ENCODE assay signal across 15 mouse cellular contexts in the genomic region with DNA sequence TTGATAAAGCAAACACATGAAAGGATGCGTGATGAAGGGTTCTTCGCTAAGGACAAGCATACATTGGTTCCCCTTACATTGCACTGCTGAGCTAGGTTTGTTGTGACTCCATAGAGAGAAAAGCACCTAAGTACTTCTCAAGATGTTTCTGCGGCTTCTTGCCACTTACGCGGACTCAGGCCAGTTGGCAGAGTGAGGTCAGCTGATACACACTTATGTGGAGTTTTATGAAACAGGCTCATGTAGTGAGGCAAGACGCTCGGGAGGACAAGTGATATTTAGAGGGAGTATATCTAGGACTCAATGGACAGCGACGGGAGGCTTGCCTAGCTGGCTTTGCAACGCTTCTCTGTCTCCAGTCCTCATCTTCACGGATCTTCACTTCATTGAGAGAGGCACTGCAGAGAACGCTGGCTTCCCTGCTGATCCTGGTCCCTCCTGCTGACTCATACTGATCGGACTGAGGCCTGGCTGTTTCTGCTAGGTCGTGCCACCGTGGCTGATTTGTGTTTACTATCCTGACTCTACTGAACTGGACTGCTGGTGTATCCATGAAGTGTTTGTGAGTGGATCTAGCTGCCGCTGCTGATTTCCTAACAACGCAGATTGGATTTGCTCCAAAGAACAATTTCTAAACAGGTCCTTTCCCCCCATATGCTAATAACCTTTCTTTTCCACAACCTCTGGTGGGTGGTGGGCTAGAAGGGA.
"Had no signal": no experiment of that assay in that cellular context is flagged by ENCODE, and none has a peak within 500 bp of the region (broad histone marks: within the 10 kb centered on the region; RNA-seq: fewer than 3 reads in every experiment).

No protein-coding gene starts in this region.

- H3K27me3 ChIP-seq: limb, embryonic 12.5 days; liver, embryonic 13.5 days; midbrain, embryonic 15.5 days; neural tube, embryonic 13.5 days; stomach, embryonic 15.5 days had no signal

- H3K9me3 ChIP-seq: liver, embryonic 13.5 days; stomach, embryonic 15.5 days had no signal

- H3K4me3 ChIP-seq: layer of hippocampus, adult 2 months; limb, embryonic 12.5 days; liver, embryonic 13.5 days; midbrain, embryonic 10.5 days; midbrain, embryonic 15.5 days; neural tube, embryonic 13.5 days; stomach, embryonic 15.5 days had no signal

- DNase-seq: kidney, adult 18-20 months; kidney, postnatal 10 days; kidney, postnatal 4 days; liver; liver, embryonic 13.5 days; liver, postnatal 0 days; right cerebral cortex, postnatal 14 days; thymus, adult 2 months; thymus, postnatal 25 days had no signal

- H3K9ac ChIP-seq: limb, embryonic 12.5 days; liver, embryonic 13.5 days; liver, postnatal 0 days; midbrain, embryonic 15.5 days; neural tube, embryonic 13.5 days; stomach, embryonic 15.5 days had no signal

- H3K4me2 ChIP-seq: limb, embryonic 12.5 days; liver, embryonic 13.5 days; midbrain, embryonic 15.5 days; neural tube, embryonic 13.5 days; stomach, embryonic 15.5 days had no signal

- ATAC-seq: liver, postnatal 0 days; midbrain, embryonic 15.5 days had no signal

- H3K4me1 ChIP-seq: limb, embryonic 12.5 days; liver, embryonic 13.5 days; midbrain, embryonic 15.5 days; neural tube, embryonic 13.5 days; stomach, embryonic 15.5 days had no signal

- H3K27ac ChIP-seq: layer of hippocampus, adult 2 months; limb, embryonic 12.5 days; liver, embryonic 13.5 days; midbrain, embryonic 10.5 days; midbrain, embryonic 15.5 days; neural tube, embryonic 13.5 days; stomach, embryonic 15.5 days had no signal

- H3K36me3 ChIP-seq: limb, embryonic 12.5 days; liver, embryonic 13.5 days; midbrain, embryonic 10.5 days; midbrain, embryonic 15.5 days; neural tube, embryonic 13.5 days; stomach, embryonic 15.5 days had no signal
